Mouse (Mus musculus): Measurements from ENCODE around the gene Sigmar1. TPM values are rescaled to one million over a fixed set of nuclear protein-coding genes. Genes with fewer than 3 reads are reported as not detected.
A peak's percentile ranks its signal among the peaks of the same experiment; 100 is the strongest.

Gene Sigmar1
- polyA plus RNA-seq, 1 experiment from 2014 or later = 61.2 TPM

DNA sequence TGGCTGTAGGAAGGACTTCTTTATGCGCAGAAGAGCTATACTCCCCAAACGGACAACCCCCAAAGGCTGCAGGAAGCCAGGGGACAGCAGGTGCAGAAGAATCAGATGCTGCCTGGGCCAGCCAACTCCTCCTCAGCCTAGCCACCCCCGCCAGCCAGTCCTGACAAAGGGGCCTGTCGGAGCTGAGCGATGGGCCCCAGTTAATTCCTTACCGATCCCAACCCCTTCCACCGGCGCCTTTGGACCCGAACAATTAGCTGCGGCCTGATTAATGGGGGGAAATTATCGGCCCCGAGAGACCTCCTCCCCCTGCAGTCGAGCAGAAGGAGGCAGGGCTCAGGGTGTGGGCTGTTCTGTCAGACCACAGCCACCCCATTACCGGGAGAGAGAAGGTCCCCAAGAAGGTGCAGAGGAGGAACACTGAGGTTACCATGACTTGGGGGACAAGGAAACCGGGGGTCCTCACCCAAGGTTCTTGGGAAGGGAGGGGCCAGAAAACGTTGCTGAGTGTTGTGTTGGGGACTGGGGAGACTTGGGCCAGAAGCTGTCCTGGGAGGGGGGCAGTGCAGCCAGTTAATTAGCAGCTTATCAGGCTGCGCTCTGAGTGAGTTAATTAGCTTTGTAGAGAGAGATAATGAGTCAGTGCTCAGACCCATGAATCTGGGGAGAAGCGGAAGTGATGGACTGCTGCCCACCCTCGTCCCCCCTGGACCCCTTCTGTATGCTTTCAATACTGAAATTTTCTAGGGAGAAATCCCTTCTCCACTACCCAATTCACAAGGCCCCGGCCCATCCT lies 28.9 kb downstream of the Sigmar1 start:
- H3K9ac ChIP-seq = no peak overlapping the region
- no peak overlapping the region for H3K27ac ChIP-seq (ENCODE audit: poor library complexity, severe bottlenecking)
- no peak for ATAC-seq (ENCODE audit: insufficient number of reproducible peaks, low FRiP score)
- no peak overlapping the region for H3K4me3 ChIP-seq
- no peak overlapping the region for H3K4me2 ChIP-seq
- 15% methylated on average over 20 of the region's 20 CpGs for WGBS
- peaks cover 12% of the 10 kb centered on the region for H3K4me1 ChIP-seq (replicated peaks)
- peaks cover 82% of the 10 kb centered on the region for H3K27me3 ChIP-seq (replicated peaks)
- H3K36me3 ChIP-seq = no peaks in the 10 kb centered on the region
- no peaks in the 10 kb centered on the region for H3K9me3 ChIP-seq (replicated peaks)

DNA sequence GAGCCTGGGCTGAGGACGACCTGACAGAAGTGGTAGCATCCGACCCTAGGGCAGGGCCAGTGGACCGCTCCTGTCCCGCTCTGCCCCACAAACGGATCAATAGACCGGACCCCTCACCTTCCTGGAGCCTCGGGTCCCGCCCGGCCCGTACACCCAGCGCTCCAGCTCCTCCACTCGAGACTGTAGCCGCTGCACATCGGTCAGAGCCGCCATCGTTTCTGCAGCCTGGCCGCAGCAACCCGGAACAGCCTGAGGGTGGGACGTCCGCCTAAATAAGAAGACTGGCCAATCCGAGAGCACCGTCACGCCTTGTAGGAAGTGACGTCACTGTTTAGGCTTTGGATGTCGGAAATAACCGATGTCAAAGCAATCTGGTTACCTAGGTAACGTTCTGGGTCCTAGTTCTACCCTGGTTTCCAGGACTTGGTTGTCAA lies 33.0 kb downstream of the Sigmar1 start, which contains the start of gene Dctn3:
Dctn3 (minus strand) TSS at position 253 of the 434 bp plus-strand sequence.
- peaks cover 16% of the 10 kb centered on the region for H3K4me1 ChIP-seq (replicated peaks)

DNA sequence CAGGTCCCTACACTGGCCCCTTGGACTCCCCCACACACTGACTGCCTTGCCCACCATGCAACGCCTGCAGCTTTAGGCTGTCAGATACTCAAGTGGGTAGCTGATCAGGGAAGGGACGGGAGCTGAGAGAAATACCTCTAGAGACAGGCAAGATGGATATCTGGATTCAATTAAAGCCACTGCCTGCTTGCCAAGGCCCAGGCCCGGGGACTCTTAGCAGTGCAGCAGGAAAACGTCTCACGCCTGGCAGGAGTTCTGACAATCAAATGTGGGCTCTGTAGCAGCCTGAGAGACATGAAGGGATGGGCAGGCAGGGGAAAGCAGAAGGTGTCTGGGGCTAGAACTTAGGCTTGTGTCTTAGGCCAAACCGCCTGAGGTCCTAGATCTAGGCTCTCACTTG lies 39.1 kb downstream of the Sigmar1 start:
- Histone ChIP-seq H3K36me3 (peaks cover 53% of the 10 kb centered on the region), H3K27ac (ENCODE audit: poor library complexity, severe bottlenecking) (no peak overlapping the region), H3K9ac (no peak overlapping the region)

More for the DNA sequence above, 33.0 kb downstream of the Sigmar1 start, which contains the start of gene Dctn3:
- Histone ChIP-seq H3K27me3 (replicated peaks) (peaks cover 44% of the 10 kb centered on the region), H3K9ac (peak within 1 kb of the TSS; percentile 85), H3K4me3 (peak within 1 kb of the TSS; percentile 78), H3K36me3 (peaks cover 27% of the 10 kb centered on the region), H3K9me3 (replicated peaks) (no peaks in the 10 kb centered on the region), H3K4me2 (peak within 1 kb of the TSS; percentile 84), H3K27ac (ENCODE audit: poor library complexity, severe bottlenecking) (no peak within 1 kb of the TSS)
- WGBS = under 1% methylated on average over 27 of the region's 27 CpGs
- peak; percentile 95 for ATAC-seq (ENCODE audit: insufficient number of reproducible peaks, low FRiP score)

GRCm38 (mm10) chr4:41715596-41715995 lies 40.4 kb downstream of the Sigmar1 start:
- Histone ChIP-seq H3K9ac (no peak overlapping the region), H3K4me1 (replicated peaks) (peaks cover 23% of the 10 kb centered on the region), H3K4me3 (no peak overlapping the region), H3K36me3 (peaks cover 57% of the 10 kb centered on the region), H3K4me2 (no peak overlapping the region), H3K27me3 (replicated peaks) (no peaks in the 10 kb centered on the region), H3K9me3 (replicated peaks) (no peaks in the 10 kb centered on the region), H3K27ac (ENCODE audit: poor library complexity, severe bottlenecking) (no peak overlapping the region)
- 84% methylated on average over 5 of the region's 5 CpGs for WGBS
- no peak for ATAC-seq (ENCODE audit: insufficient number of reproducible peaks, low FRiP score)

More for the DNA sequence above, 39.1 kb downstream of the Sigmar1 start:
- no peaks in the 10 kb centered on the region for H3K27me3 ChIP-seq (replicated peaks)
- peaks cover 21% of the 10 kb centered on the region for H3K4me1 ChIP-seq (replicated peaks)
- H3K9me3 ChIP-seq (replicated peaks) = no peaks in the 10 kb centered on the region
- no peak for ATAC-seq (ENCODE audit: insufficient number of reproducible peaks, low FRiP score)
- no peak overlapping the region for H3K4me3 ChIP-seq
- H3K4me2 ChIP-seq = no peak overlapping the region
- WGBS = 52% methylated on average over 6 of the region's 6 CpGs

DNA sequence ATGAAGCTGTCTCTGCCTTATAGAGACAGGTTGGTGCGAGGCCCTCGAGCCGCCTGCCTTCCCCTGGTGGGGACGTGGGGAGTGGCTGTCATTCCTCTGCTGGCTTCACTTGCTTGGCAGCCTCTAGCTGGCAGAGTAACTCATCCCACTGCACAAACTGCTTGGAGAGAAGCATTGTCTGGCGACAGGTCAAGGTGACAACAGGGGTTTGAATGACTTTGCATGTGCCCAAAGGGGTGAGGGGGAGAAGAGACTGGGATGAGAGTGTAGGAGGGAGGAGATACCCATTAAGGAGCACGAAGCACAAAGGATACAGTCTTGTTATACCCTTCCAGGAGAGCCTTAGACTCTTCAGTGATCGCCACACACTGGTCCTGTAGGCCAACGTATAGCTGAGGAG lies 40.9 kb downstream of the Sigmar1 start:
- no peak for ATAC-seq (ENCODE audit: insufficient number of reproducible peaks, low FRiP score)
- H3K9me3 ChIP-seq (replicated peaks) = no peaks in the 10 kb centered on the region
- no peak overlapping the region for H3K27ac ChIP-seq (ENCODE audit: poor library complexity, severe bottlenecking)
- no peak overlapping the region for H3K4me3 ChIP-seq
- peaks cover 52% of the 10 kb centered on the region for H3K36me3 ChIP-seq
- H3K4me1 ChIP-seq (replicated peaks) = peaks cover 23% of the 10 kb centered on the region
- 71% methylated on average over 8 of the region's 8 CpGs for WGBS
- no peaks in the 10 kb centered on the region for H3K27me3 ChIP-seq (replicated peaks)
- H3K4me2 ChIP-seq = no peak overlapping the region
- H3K9ac ChIP-seq = no peak overlapping the region

- no peak for ATAC-seq (ENCODE audit: insufficient number of reproducible peaks, low FRiP score)
These were observed 41.7 kb downstream of the Sigmar1 start for GRCm38 (mm10) chr4:41714276-41714675.

DNA sequence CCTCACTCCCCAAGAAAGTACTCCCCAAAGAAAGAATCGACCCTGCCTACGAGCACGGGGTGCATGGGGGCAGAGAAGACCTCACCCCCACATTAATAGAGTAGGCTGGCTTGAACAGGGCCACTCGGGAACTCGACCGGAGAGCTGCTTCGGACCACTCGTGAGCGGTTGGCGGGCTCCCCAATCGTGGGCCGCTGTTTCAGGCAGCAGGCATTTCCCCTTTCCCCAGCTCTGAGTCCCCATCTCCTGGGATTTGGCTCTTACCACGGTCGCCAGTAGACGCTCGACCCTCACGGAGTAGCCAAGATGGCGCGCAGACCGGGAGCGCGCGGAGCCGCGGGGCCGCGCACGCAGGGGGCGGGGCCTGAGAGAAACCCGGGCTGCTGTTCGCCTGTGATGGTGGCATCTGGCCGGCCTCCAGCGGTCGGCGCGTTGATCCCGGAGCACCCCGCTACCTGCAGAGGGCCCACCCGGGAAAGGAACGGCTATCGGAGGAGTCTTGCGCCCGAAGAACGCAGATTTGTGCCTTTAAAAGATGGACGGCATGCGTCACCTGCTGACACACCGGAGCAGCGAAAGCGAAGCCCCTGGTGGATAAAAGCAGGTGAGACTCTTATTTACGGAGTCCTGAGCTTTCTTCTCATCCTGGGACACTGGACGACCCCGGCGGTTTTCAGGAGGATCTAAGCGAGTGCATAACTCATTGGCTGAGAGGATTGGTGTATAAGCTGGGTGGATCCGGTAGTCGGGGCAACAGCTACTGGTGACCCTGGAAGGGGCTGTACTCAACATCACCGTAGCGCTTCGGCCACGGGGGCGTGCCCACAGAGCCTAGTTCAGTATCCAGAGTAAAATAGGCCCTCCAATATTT lies 42.5 kb downstream of the Sigmar1 start, which contains the start of gene Rpp25l:
Rpp25l (minus strand) TSS at position 338 of the 871 bp plus-strand sequence.
- Histone ChIP-seq H3K4me3 (peak within 1 kb of the TSS; percentile 71), H3K4me2 (peak within 1 kb of the TSS; percentile 94), H3K27ac (ENCODE audit: poor library complexity, severe bottlenecking) (peak within 1 kb of the TSS; percentile 58), H3K9ac (peak within 1 kb of the TSS; percentile 91), H3K36me3 (peaks cover 37% of the 10 kb centered on the region), H3K9me3 (replicated peaks) (no peaks in the 10 kb centered on the region), H3K4me1 (replicated peaks) (peaks cover 23% of the 10 kb centered on the region), H3K27me3 (replicated peaks) (no peaks in the 10 kb centered on the region)
- WGBS = under 1% methylated on average over 61 of the region's 61 CpGs
- peak; percentile 81 for ATAC-seq (ENCODE audit: insufficient number of reproducible peaks, low FRiP score)

More at GRCm38 (mm10) chr4:41714276-41714675, 41.7 kb downstream of the Sigmar1 start:
- no peaks in the 10 kb centered on the region for H3K9me3 ChIP-seq (replicated peaks)
- no peaks in the 10 kb centered on the region for H3K27me3 ChIP-seq (replicated peaks)
- peaks cover 45% of the 10 kb centered on the region for H3K36me3 ChIP-seq
- WGBS = 13% methylated on average over 8 of the region's 8 CpGs
- peak overlapping the region; percentile 94 for H3K4me2 ChIP-seq
- no peak overlapping the region for H3K27ac ChIP-seq (ENCODE audit: poor library complexity, severe bottlenecking)
- no peak overlapping the region for H3K9ac ChIP-seq
- H3K4me1 ChIP-seq (replicated peaks) = peaks cover 23% of the 10 kb centered on the region
- H3K4me3 ChIP-seq = 0 out of 2 replicates have a peak overlapping the region, but pooled peaks have one; percentile 71

DNA sequence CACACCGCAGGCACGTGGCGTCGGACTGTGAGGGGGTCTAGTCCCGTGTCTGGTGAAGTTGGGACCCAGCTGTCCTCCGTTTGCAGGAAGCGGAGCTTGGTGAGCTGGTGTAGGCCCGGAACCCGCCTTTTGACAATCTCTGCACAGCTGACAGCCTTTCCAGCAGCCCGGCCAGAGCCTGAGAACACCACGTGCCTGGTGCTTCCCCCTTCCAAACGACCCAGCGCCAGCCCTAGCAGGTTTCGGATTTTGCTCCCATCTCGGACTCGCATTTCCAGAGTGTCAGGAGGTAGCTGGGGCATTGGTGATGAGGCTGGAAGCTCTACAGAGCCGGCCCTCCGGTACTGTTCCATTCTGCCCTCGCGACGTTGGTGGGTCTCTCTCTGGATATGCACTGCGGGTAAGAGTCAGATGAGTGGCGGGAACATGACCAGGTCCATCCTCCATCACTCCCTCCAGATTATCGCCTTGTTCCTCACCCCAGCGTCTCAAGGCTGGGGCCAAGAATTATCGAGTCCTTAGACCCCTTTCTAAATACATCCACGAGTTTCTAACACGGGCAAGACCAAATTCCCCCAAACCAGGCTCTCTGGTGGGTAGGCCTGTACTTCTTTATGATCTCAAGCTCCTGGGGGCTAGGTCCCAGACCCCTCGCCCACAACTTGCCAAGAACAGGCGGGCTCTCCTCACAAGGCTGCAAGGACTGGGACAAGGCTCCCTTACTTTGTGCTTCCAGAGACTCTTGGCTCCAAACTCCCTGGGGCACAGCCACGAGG lies 43.3 kb downstream of the Sigmar1 start:
- ATAC-seq (ENCODE audit: insufficient number of reproducible peaks, low FRiP score) = peak; percentile 14; the same call in 1 of the 2 replicates

GRCm38 (mm10) chr4:41711705-41712375 lies 44.1 kb downstream of the Sigmar1 start:
- ATAC-seq (ENCODE audit: insufficient number of reproducible peaks, low FRiP score) = no peak
- peaks cover 7% of the 10 kb centered on the region; the same call in 1 of the 2 replicates for H3K27me3 ChIP-seq (replicated peaks)
- peak overlapping the region; percentile 71 for H3K4me3 ChIP-seq
- H3K9me3 ChIP-seq (replicated peaks) = no peaks in the 10 kb centered on the region
- H3K9ac ChIP-seq = peak overlapping the region; percentile 91
- H3K4me1 ChIP-seq (replicated peaks) = peaks cover 30% of the 10 kb centered on the region
- H3K36me3 ChIP-seq = peaks cover 21% of the 10 kb centered on the region
- H3K4me2 ChIP-seq = peak overlapping the region; percentile 94
- 78% methylated on average over 16 of the region's 16 CpGs for WGBS
- H3K27ac ChIP-seq (ENCODE audit: poor library complexity, severe bottlenecking) = no peak overlapping the region

More for the DNA sequence above, 43.3 kb downstream of the Sigmar1 start:
- Histone ChIP-seq H3K27ac (ENCODE audit: poor library complexity, severe bottlenecking) (0 out of 2 replicates have a peak overlapping the region, but pooled peaks have one; percentile 58), H3K9ac (peak overlapping the region; percentile 91), H3K9me3 (replicated peaks) (no peaks in the 10 kb centered on the region), H3K4me3 (peak overlapping the region; percentile 71), H3K4me1 (replicated peaks) (peaks cover 23% of the 10 kb centered on the region), H3K4me2 (peak overlapping the region; percentile 94), H3K36me3 (peaks cover 29% of the 10 kb centered on the region), H3K27me3 (replicated peaks) (peaks cover 6% of the 10 kb centered on the region; the same call in 1 of the 2 replicates)
- WGBS = 43% methylated on average over 31 of the region's 31 CpGs

GRCm38 (mm10) chr4:41710229-41710628 lies 45.7 kb downstream of the Sigmar1 start:
- H3K4me1 ChIP-seq (replicated peaks) = peaks cover 40% of the 10 kb centered on the region
- H3K9ac ChIP-seq = no peak overlapping the region
- ATAC-seq (ENCODE audit: insufficient number of reproducible peaks, low FRiP score) = no peak
- no peak overlapping the region for H3K4me2 ChIP-seq
- H3K27ac ChIP-seq (ENCODE audit: poor library complexity, severe bottlenecking) = no peak overlapping the region
- H3K36me3 ChIP-seq = peaks cover 10% of the 10 kb centered on the region
- no peaks in the 10 kb centered on the region for H3K9me3 ChIP-seq (replicated peaks)
- peaks cover 16% of the 10 kb centered on the region for H3K27me3 ChIP-seq (replicated peaks)
- 60% methylated on average over 4 of the region's 4 CpGs for WGBS
- no peak overlapping the region for H3K4me3 ChIP-seq
